Mouse (Mus musculus): Measurements from ENCODE around the gene Cyp26b1. TPM values are rescaled to one million over a fixed set of nuclear protein-coding genes. Genes with fewer than 3 reads are reported as not detected.

Cyp26b1 gene
- polyA plus RNA-seq, 1 experiment from 2014 or later: 6.4 TPM

- H3K4me1 ChIP-seq (replicated peaks; ENCODE audit: control insufficient read depth, insufficient read depth): peaks cover 15% of the 10 kb centered on the region
- no peaks in the 10 kb centered on the region for H3K9me3 ChIP-seq (ENCODE audit: control insufficient read depth, low read length)
- 0 out of 2 replicates have a peak, but pooled peaks cover 5% of the 10 kb centered on the region for H3K27me3 ChIP-seq (ENCODE audit: control insufficient read depth, insufficient read depth, low read length)
- no peak overlapping the region for H3K27ac ChIP-seq (replicated peaks)
- WGBS: 4% methylated on average over 39 of the region's 39 CpGs
- no peak overlapping the region for H3K9ac ChIP-seq (ENCODE audit: low read length)
- H3K36me3 ChIP-seq (ENCODE audit: control insufficient read depth, insufficient read depth, low read length): no peaks in the 10 kb centered on the region
- H3K4me2 ChIP-seq (replicated peaks; ENCODE audit: low read depth): peak overlapping the region; percentile 41
- peak; percentile 78 for ATAC-seq (ENCODE audit: low FRiP score, low TSS enrichment)
- H3K4me3 ChIP-seq (ENCODE audit: low read depth, low read length): no peak overlapping the region
- TF ChIP-seq CTCF (IDR thresholded peaks at IDR 0.05; ENCODE audit: low read depth) (peak; percentile 94), EP300 (optimal IDR thresholded peaks at IDR 0.05) (no peak)
- DNase-seq (ENCODE audit: low spot score): peak; percentile 88
These were observed 3.7 kb downstream of the Cyp26b1 start for GRCm38 (mm10) chr6:84589742-84590686.

DNA sequence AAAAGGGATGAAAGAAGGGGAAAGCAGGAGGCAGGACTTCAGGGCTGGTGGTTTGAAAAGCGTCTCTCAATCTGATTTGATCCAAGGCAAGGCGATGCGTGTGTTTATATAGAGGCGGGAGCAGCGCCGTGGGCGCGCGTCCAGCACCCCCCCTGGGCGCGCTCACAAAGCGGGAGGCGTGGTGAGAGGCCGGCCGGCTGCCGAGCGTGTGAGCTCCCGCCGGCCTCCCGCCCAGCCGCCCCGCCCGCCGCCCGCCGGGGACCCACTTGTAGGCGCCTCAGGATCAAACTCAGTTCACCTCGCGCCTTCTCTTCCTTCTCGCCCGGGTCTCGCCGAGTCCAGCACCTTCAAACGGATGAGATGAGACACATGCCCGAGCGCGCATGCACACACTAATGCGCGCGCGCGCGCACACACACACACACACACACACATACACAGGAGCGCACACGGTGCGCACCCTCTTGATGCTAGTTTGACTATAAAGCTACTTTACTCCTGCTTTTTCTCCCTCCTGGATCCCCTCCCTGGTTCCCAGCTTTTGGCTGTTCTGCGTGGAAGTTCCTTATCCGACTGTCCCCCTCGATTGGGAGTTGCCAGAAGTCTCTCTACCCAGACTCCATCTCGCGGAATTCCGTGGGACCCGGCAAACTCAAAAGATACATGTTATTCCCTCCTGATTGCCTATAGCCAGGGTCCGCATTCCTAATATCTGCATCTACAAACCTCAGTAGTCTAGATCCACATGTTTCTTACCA, 4.6 kb downstream of the Cyp26b1 start:
- H3K4me3 ChIP-seq (ENCODE audit: low read depth, low read length): peak overlapping the region; percentile 45
- no peaks in the 10 kb centered on the region for H3K9me3 ChIP-seq (ENCODE audit: control insufficient read depth, low read length)
- no peak for TF ChIP-seq EP300 (optimal IDR thresholded peaks at IDR 0.05)
- TF ChIP-seq CTCF (IDR thresholded peaks at IDR 0.05; ENCODE audit: low read depth): no peak
- 2% methylated on average over 42 of the region's 54 CpGs for WGBS
- DNase-seq (ENCODE audit: low spot score) (peak; percentile 60), ATAC-seq (ENCODE audit: low FRiP score, low TSS enrichment) (peak; percentile 14; the same call in 1 of the 2 replicates)
- no peak overlapping the region for H3K9ac ChIP-seq (ENCODE audit: low read length)
- no peaks in the 10 kb centered on the region for H3K36me3 ChIP-seq (ENCODE audit: control insufficient read depth, insufficient read depth, low read length)
- no peak overlapping the region for H3K27ac ChIP-seq (replicated peaks)
- peak overlapping the region; percentile 87 for H3K4me2 ChIP-seq (replicated peaks; ENCODE audit: low read depth)
- H3K27me3 ChIP-seq (ENCODE audit: control insufficient read depth, insufficient read depth, low read length): peaks cover 8% of the 10 kb centered on the region; the same call in 1 of the 2 replicates
- peaks cover 18% of the 10 kb centered on the region for H3K4me1 ChIP-seq (replicated peaks; ENCODE audit: control insufficient read depth, insufficient read depth)

- Histone ChIP-seq H3K4me1 (replicated peaks; ENCODE audit: control insufficient read depth, insufficient read depth) (peaks cover 22% of the 10 kb centered on the region), H3K36me3 (ENCODE audit: control insufficient read depth, insufficient read depth, low read length) (no peaks in the 10 kb centered on the region), H3K4me3 (ENCODE audit: low read depth, low read length) (peak overlapping the region; percentile 45), H3K27ac (replicated peaks) (no peak overlapping the region), H3K9me3 (ENCODE audit: control insufficient read depth, low read length) (no peaks in the 10 kb centered on the region), H3K27me3 (ENCODE audit: control insufficient read depth, insufficient read depth, low read length) (peaks cover 8% of the 10 kb centered on the region; the same call in 1 of the 2 replicates), H3K4me2 (replicated peaks; ENCODE audit: low read depth) (peak overlapping the region; percentile 87), H3K9ac (ENCODE audit: low read length) (no peak overlapping the region)
- under 1% methylated on average over 39 of the region's 41 CpGs for WGBS
- no peak for TF ChIP-seq EP300 (optimal IDR thresholded peaks at IDR 0.05)
- peak; percentile 32 for DNase-seq (ENCODE audit: low spot score)
- no peak for ATAC-seq (ENCODE audit: low FRiP score, low TSS enrichment)
These were observed 5.3 kb downstream of the Cyp26b1 start for GRCm38 (mm10) chr6:84588221-84588894.

DNA sequence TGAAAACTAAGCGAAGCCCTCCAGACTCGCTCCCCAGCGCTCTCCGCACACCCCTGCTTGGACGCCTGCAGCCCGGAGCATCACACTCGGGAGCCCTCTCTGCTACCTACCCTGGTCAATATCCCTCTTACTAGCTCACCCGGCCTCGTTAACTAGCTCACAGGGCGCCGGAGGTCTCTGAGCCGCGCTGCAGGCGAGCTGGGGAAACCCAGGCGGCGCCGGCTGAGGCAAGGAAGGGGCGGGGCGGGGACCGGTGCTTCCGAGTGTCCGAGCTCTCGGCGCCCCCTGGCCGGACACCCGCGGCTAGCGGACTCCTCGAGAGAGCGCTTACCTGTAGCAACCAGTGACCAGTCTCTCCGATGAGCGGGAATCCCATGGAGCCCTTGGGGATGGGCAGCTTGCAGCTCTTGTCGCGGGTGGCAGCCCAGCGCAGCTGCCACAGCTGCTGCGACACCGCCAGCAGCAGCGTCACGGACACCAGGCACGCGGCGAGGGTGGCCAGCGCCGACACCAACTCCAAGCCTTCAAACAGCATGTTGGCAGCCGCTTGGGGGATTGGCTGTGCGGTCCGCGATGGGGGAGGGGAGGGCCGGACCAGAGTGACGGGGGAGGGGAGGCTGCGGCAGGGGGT, 6.1 kb downstream of the Cyp26b1 start:
- Histone ChIP-seq H3K4me1 (replicated peaks; ENCODE audit: control insufficient read depth, insufficient read depth) (peaks cover 25% of the 10 kb centered on the region), H3K36me3 (ENCODE audit: control insufficient read depth, insufficient read depth, low read length) (no peaks in the 10 kb centered on the region), H3K4me3 (ENCODE audit: low read depth, low read length) (peak overlapping the region; percentile 45), H3K9me3 (ENCODE audit: control insufficient read depth, low read length) (no peaks in the 10 kb centered on the region), H3K9ac (ENCODE audit: low read length) (no peak overlapping the region; the same call in 1 of the 2 replicates), H3K27ac (replicated peaks) (no peak overlapping the region), H3K4me2 (replicated peaks; ENCODE audit: low read depth) (peak overlapping the region; percentile 87), H3K27me3 (ENCODE audit: control insufficient read depth, insufficient read depth, low read length) (peaks cover 8% of the 10 kb centered on the region; the same call in 1 of the 2 replicates)
- WGBS: under 1% methylated on average over 49 of the region's 51 CpGs
- ATAC-seq (ENCODE audit: low FRiP score, low TSS enrichment): no peak
- DNase-seq (ENCODE audit: low spot score): peak; percentile 53
- TF ChIP-seq CTCF (IDR thresholded peaks at IDR 0.05; ENCODE audit: low read depth) (peak; percentile 26; the same call in 1 of the 2 replicates), EP300 (optimal IDR thresholded peaks at IDR 0.05) (no peak)

DNA sequence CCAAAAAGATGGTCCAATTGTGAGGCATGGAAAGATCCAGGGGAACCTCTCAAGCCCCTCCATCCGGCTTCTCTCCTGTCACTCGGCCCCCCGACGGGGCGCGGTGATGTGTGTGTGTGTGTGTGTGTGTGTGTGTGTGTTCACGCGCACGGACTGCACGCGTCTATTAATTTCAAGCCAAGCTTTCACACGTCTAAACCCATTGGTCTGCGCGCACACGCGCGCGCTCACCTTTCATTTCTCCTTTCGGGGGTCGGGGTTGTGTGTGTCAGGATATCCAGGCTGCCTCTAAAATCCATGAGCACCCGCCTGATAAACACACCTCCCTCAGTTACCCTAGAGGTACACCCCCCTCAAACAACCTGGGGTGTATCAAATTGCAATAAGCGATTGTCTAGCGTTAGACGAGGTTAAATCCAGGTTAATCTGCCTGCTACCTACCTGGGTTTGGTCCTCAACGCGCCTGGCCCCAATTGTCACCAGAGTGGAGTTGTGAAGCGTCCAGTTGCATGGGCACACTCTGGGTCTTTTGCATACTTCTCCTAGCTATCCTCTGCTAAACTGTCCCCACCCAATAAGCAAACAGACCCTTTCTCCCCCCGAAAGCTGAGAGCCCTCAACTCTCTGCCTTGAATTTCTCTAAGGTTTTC, 7.0 kb downstream of the Cyp26b1 start:
- Histone ChIP-seq H3K9ac (ENCODE audit: low read length) (no peak overlapping the region), H3K4me2 (replicated peaks; ENCODE audit: low read depth) (peak overlapping the region; percentile 87), H3K27ac (replicated peaks) (no peak overlapping the region), H3K4me1 (replicated peaks; ENCODE audit: control insufficient read depth, insufficient read depth) (peaks cover 25% of the 10 kb centered on the region), H3K9me3 (ENCODE audit: control insufficient read depth, low read length) (no peaks in the 10 kb centered on the region), H3K27me3 (ENCODE audit: control insufficient read depth, insufficient read depth, low read length) (peaks cover 11% of the 10 kb centered on the region; the same call in 1 of the 2 replicates), H3K36me3 (ENCODE audit: control insufficient read depth, insufficient read depth, low read length) (no peaks in the 10 kb centered on the region), H3K4me3 (ENCODE audit: low read depth, low read length) (peak overlapping the region; percentile 45)
- ATAC-seq (ENCODE audit: low FRiP score, low TSS enrichment) (no peak), DNase-seq (ENCODE audit: low spot score) (peak; percentile 13)
- TF ChIP-seq CTCF (IDR thresholded peaks at IDR 0.05; ENCODE audit: low read depth): no peak
- no peak for TF ChIP-seq EP300 (optimal IDR thresholded peaks at IDR 0.05)
- WGBS: 4% methylated on average over 28 of the region's 28 CpGs
